Mouse (Mus musculus) MEL (cell line): Measurements from ENCODE around the gene Cdc42ep4. TPM values are rescaled to one million over a fixed set of nuclear protein-coding genes. Genes with fewer than 3 reads are reported as not detected.

Experiments used
- DNase-seq: peaks from one replicate; pipeline ENCODE4 v3.0.0; 2011; ENCODE audit warnings: low read depth, low spot score
- H3K27ac ChIP-seq: 2 replicates; pipeline ENCODE4 v1.5.1; 2012; ENCODE audit warnings: low read depth, mild to moderate bottlenecking, control low read depth, low read length, moderate library complexity; ENCODE audit not compliant: control insufficient read depth
- H3K27me3 ChIP-seq, 2 experiments: fragments of 150-350 bp in 1 of 2; sonication (generic) in 1 of 2; 2 replicates each; pipeline ENCODE4 v1.6.1; 2012; ENCODE audit warnings: low read length in 2 of 2, mild to moderate bottlenecking in 2 of 2, improper control_type of control experiment in 1 of 2, moderate library complexity in 1 of 2; ENCODE audit not compliant: insufficient read depth in 2 of 2, control insufficient read depth in 1 of 2
- H3K36me3 ChIP-seq, 2 experiments: 2 replicates each; pipeline ENCODE4 v1.6.1; 2012 to 2014; ENCODE audit warnings: low read length in 2 of 2, improper control_type of control experiment in 1 of 2, inconsistent platforms in 1 of 2, mild to moderate bottlenecking in 1 of 2; ENCODE audit not compliant: insufficient read depth in 2 of 2, control insufficient read depth in 1 of 2
- H3K4me1 ChIP-seq, 2 experiments: fragments of 150-350 bp in 1 of 2; sonication (generic) in 1 of 2; 2 replicates each; pipeline ENCODE4 v1.6.1; 2012; ENCODE audit warnings: low read length in 2 of 2, improper control_type of control experiment in 1 of 2, mild to moderate bottlenecking in 1 of 2; ENCODE audit not compliant: insufficient read depth in 2 of 2, control insufficient read depth in 1 of 2
- H3K4me3 ChIP-seq, 2 experiments: fragments of 150-350 bp in 1 of 2; sonication (generic) in 1 of 2; 2 replicates each; pipeline ENCODE4 v1.5.1; 2012; ENCODE audit warnings: low read depth in 2 of 2, low read length in 2 of 2, mild to moderate bottlenecking in 2 of 2, moderate library complexity in 2 of 2, control low read depth in 1 of 2, improper control_type of control experiment in 1 of 2; ENCODE audit not compliant: control insufficient read depth in 1 of 2, insufficient read depth in 1 of 2
- H3K79me2 ChIP-seq: 2 replicates; pipeline ENCODE4 v1.6.1; 2012; ENCODE audit warnings: mild to moderate bottlenecking, low read length, moderate library complexity; ENCODE audit not compliant: control insufficient read depth, poor library complexity, insufficient read depth
- H3K9ac ChIP-seq: 2 replicates; pipeline ENCODE4 v1.6.1; 2012; ENCODE audit warnings: low read depth, mild to moderate bottlenecking, control low read depth, low read length, moderate library complexity; ENCODE audit not compliant: control insufficient read depth, poor library complexity, severe bottlenecking
- H3K9me3 ChIP-seq: fragments of 150-350 bp; sonication (generic); replicated peaks from 2 replicates; pipeline ENCODE4 v1.6.1; 2012; ENCODE audit warnings: mild to moderate bottlenecking, low read length, improper control_type of control experiment, moderate library complexity; ENCODE audit not compliant: insufficient read depth
- BHLHE40 ChIP-seq: IDR thresholded peaks from 2 replicates; pipeline ENCODE4 v1.6.1; 2012; ENCODE audit warnings: low read depth, mild to moderate bottlenecking, inconsistent platforms, low read length, improper control_type of control experiment, borderline replicate concordance
- CHD1 ChIP-seq: IDR thresholded peaks from 2 replicates; pipeline ENCODE4 v1.6.1; 2012; ENCODE audit warnings: low read depth, mild to moderate bottlenecking, inconsistent platforms, low read length, improper control_type of control experiment
- E2F4 ChIP-seq: IDR thresholded peaks from 2 replicates; pipeline ENCODE4 v1.6.1; 2011; ENCODE audit warnings: low read depth, low read length, improper control_type of control experiment, borderline replicate concordance
- EP300 ChIP-seq, 2 experiments: IDR thresholded peaks; 2 replicates each; pipeline ENCODE4 v1.6.1; 2011; ENCODE audit warnings: improper control_type of control experiment in 2 of 2, low read length in 2 of 2, low read depth in 1 of 2, mild to moderate bottlenecking in 1 of 2
- ETS1 ChIP-seq: IDR thresholded peaks from 2 replicates; pipeline ENCODE4 v1.6.1; 2012; ENCODE audit warnings: low read depth, mild to moderate bottlenecking, inconsistent platforms, low read length, improper control_type of control experiment, moderate library complexity
- GABPA ChIP-seq: IDR thresholded peaks from 2 replicates; pipeline ENCODE4 v1.6.1; 2012; ENCODE audit warnings: low read depth, mild to moderate bottlenecking, inconsistent platforms, low read length, improper control_type of control experiment, moderate library complexity
- GATA1 ChIP-seq: IDR thresholded peaks from 2 replicates; pipeline ENCODE4 v1.6.1; 2011; ENCODE audit warnings: low read depth, low read length, improper control_type of control experiment
- JUND ChIP-seq: IDR thresholded peaks from 2 replicates; pipeline ENCODE4 v1.6.1; 2011; ENCODE audit warnings: low read depth, mild to moderate bottlenecking, improper control_type of control experiment, low read length
- MAX ChIP-seq: IDR thresholded peaks from 2 replicates; pipeline ENCODE4 v1.6.1; 2011; ENCODE audit warnings: low read length, improper control_type of control experiment
- MAZ ChIP-seq: IDR thresholded peaks from 2 replicates; pipeline ENCODE4 v1.6.1; 2012; ENCODE audit warnings: low read depth, mild to moderate bottlenecking, inconsistent platforms, low read length, improper control_type of control experiment
- MEF2A ChIP-seq: IDR thresholded peaks from 2 replicates; pipeline ENCODE4 v1.6.1; 2014; ENCODE audit warnings: low read depth, mild to moderate bottlenecking, inconsistent platforms, low read length, improper control_type of control experiment; ENCODE audit not compliant: poor library complexity, insufficient replicate concordance, severe bottlenecking; ENCODE audit errors: extremely low read depth
- MXI1 ChIP-seq: IDR thresholded peaks from 2 replicates; pipeline ENCODE4 v1.6.1; 2011; ENCODE audit warnings: mild to moderate bottlenecking, low read depth, low read length, improper control_type of control experiment
- MYB ChIP-seq: IDR thresholded peaks from 2 replicates; pipeline ENCODE4 v1.6.1; 2011; ENCODE audit warnings: mild to moderate bottlenecking, low read depth, low read length, improper control_type of control experiment
- MYC ChIP-seq: IDR thresholded peaks from 2 replicates; pipeline ENCODE4 v1.6.1; 2011; ENCODE audit warnings: low read depth, mild to moderate bottlenecking, low read length, improper control_type of control experiment, moderate library complexity
- NELFE ChIP-seq: IDR thresholded peaks from 2 replicates; pipeline ENCODE4 v1.6.1; 2011; ENCODE audit warnings: low read depth, low read length, improper control_type of control experiment
- NRF1 ChIP-seq: IDR thresholded peaks from 2 replicates; pipeline ENCODE4 v1.6.1; 2014; ENCODE audit warnings: low read depth, mild to moderate bottlenecking, inconsistent platforms, low read length, improper control_type of control experiment, moderate library complexity; ENCODE audit not compliant: poor library complexity, insufficient read depth, severe bottlenecking
- POLR2A ChIP-seq, 2 experiments: IDR thresholded peaks; 2 replicates each; pipeline ENCODE4 v1.6.1; 2011 to 2012; ENCODE audit warnings: low read length in 2 of 2, mild to moderate bottlenecking in 2 of 2, control low read depth in 1 of 2, improper control_type of control experiment in 1 of 2, low read depth in 1 of 2, moderate library complexity in 1 of 2; ENCODE audit not compliant: control insufficient read depth in 1 of 2, insufficient read depth in 1 of 2, poor library complexity in 1 of 2
- POLR2AphosphoS2 ChIP-seq: IDR thresholded peaks from 2 replicates; pipeline ENCODE4 v1.6.1; 2011; ENCODE audit warnings: low read length, improper control_type of control experiment
- RAD21 ChIP-seq: IDR thresholded peaks from 2 replicates; pipeline ENCODE4 v1.6.1; 2011; ENCODE audit warnings: mild to moderate bottlenecking, low read depth, low read length, improper control_type of control experiment
- RCOR1 ChIP-seq: IDR thresholded peaks from 2 replicates; pipeline ENCODE4 v1.6.1; 2012; ENCODE audit warnings: low read depth, mild to moderate bottlenecking, inconsistent platforms, low read length, improper control_type of control experiment
- SIN3A ChIP-seq: IDR thresholded peaks from 2 replicates; pipeline ENCODE4 v1.6.1; 2012; ENCODE audit warnings: low read length, improper control_type of control experiment, inconsistent platforms
- SMC3 ChIP-seq: IDR thresholded peaks from 2 replicates; pipeline ENCODE4 v1.6.1; 2011; ENCODE audit warnings: low read depth, low read length, improper control_type of control experiment
- TBP ChIP-seq: IDR thresholded peaks from 2 replicates; pipeline ENCODE4 v1.8.0; 2011; ENCODE audit warnings: low read depth, low read length, improper control_type of control experiment
- TCF12 ChIP-seq: IDR thresholded peaks from 2 replicates; pipeline ENCODE4 v1.6.1; 2014; ENCODE audit warnings: low read depth, mild to moderate bottlenecking, inconsistent platforms, low read length, improper control_type of control experiment, moderate library complexity
- UBTF ChIP-seq: IDR thresholded peaks from 2 replicates; pipeline ENCODE4 v1.6.1; 2012; ENCODE audit warnings: low read depth, mild to moderate bottlenecking, inconsistent platforms, low read length, improper control_type of control experiment, moderate library complexity, borderline replicate concordance; ENCODE audit not compliant: insufficient read depth
- USF1 ChIP-seq: IDR thresholded peaks from 2 replicates; pipeline ENCODE4 v1.6.1; 2014; ENCODE audit warnings: low read depth, mild to moderate bottlenecking, inconsistent platforms, low read length, improper control_type of control experiment, moderate library complexity
- USF2 ChIP-seq, 2 experiments: IDR thresholded peaks; 2 replicates each; pipeline ENCODE4 v1.6.1; 2011 to 2012; ENCODE audit warnings: improper control_type of control experiment in 2 of 2, low read length in 2 of 2, borderline replicate concordance in 1 of 2, inconsistent platforms in 1 of 2, low read depth in 1 of 2, mild to moderate bottlenecking in 1 of 2; ENCODE audit not compliant: insufficient read depth in 1 of 2
- ZC3H11A ChIP-seq: IDR thresholded peaks from 2 replicates; pipeline ENCODE4 v1.6.1; 2012; ENCODE audit warnings: low read depth, mild to moderate bottlenecking, inconsistent platforms, low read length, improper control_type of control experiment
- ZKSCAN1 ChIP-seq: IDR thresholded peaks from 2 replicates; pipeline ENCODE4 v1.6.1; 2012; ENCODE audit warnings: low read depth, mild to moderate bottlenecking, inconsistent platforms, low read length, improper control_type of control experiment, moderate library complexity
- ZMIZ1 ChIP-seq: IDR thresholded peaks from 2 replicates; pipeline ENCODE4 v1.6.1; 2012; ENCODE audit warnings: low read depth, mild to moderate bottlenecking, inconsistent platforms, low read length, improper control_type of control experiment, moderate library complexity
- polyA plus RNA-seq, 2 experiments: library from polyadenylated mRNA; stranded (reverse) in 1 of 2; unstranded in 1 of 2; fragments of >175 nt in 1 of 2; fragments of >200 nt in 1 of 2; gene quantifications; 2 replicates each; pipeline versions ENCODE4 v1.2.1 to v1.2.4; 2012; ENCODE audit warnings: low replicate concordance in 2 of 2, low read depth in 1 of 2; ENCODE audit not compliant: insufficient read length in 2 of 2, insufficient read depth in 1 of 2, missing spikeins in 1 of 2
- total RNA-seq: library from RNA; depleted of rRNA; stranded (reverse); fragments of 300-350 nt; gene quantifications from 2 replicates; pipeline ENCODE4 v1.2.3, GENCODE M21; 2012

Cdc42ep4 gene
- total and polyA plus RNA-seq, 3 experiments, result 27.7 to 39.0 TPM; not detected in 1

DNA sequence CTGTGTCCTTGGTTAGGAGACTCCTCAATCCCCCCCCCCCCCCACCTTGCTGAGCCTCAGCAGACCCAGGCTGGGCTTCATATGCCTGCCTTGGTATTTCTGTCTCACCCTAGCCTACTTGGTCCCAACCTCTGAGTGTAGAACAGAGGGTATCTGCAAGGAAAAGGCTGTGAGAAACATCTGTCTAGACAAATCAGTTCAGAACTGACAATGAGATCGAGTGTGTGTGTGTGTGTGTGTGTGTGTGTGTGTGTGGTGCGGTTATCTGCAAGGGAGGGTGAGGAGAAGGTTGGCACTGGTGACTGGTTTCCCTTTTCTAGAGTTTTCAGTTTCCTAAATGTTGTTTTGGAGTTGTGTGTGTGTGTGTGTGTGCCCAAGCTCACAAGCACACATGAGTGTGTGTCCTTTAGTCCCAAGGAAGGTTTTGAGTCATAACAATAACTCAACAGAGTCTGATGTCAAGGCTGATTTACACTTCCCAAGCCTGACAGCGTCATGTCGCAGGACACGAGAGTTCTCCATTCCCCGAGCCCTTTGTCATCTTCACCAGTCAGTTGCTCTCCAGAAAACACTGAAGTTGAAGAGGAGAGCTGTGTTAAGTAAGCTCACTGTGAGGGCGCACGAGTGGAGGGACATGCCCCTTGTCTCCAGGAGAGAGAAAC lies 10.6 kb upstream of the Cdc42ep4 start:
- no peaks in the 10 kb centered on the region for H3K79me2 ChIP-seq
- TF ChIP-seq MAZ (peak; percentile 65; the same call in 1 of the 2 replicates), MXI1 (no peak), USF2 (IDR thresholded peaks at IDR 0.05; ENCODE audit: borderline replicate concordance in 1 of 2, insufficient read depth in 1 of 2, low read depth in 1 of 2, low read length in 2 of 2) (no peak), NRF1 (no peak), JUND (no peak), TCF12 (0 out of 2 replicates have a peak, but pooled peaks have one; percentile 30), UBTF (no peak), EP300 (IDR thresholded peaks at IDR 0.05; ENCODE audit: low read depth in 1 of 2, low read length in 2 of 2) (peak in 1 of 2 experiments; percentile 48; a peak in 3 of 4 replicates), ETS1 (peak; percentile 54), BHLHE40 (0 out of 2 replicates have a peak, but pooled peaks have one; percentile 15), USF1 (no peak), SIN3A (peak; percentile 28; the same call in 1 of the 2 replicates), GABPA (no peak), TBP (no peak), RAD21 (no peak), ZC3H11A (no peak), CHD1 (no peak), MAX (0 out of 2 replicates have a peak, but pooled peaks have one; percentile 22), ZMIZ1 (no peak), ZKSCAN1 (no peak), GATA1 (no peak; the same call in 1 of the 2 replicates), POLR2AphosphoS2 (no peak), MEF2A (no peak), NELFE (no peak), RCOR1 (peak; percentile 84), MYC (no peak), MYB (no peak), E2F4 (no peak), POLR2A (IDR thresholded peaks at IDR 0.05; ENCODE audit: control insufficient read depth in 1 of 2, insufficient read depth in 1 of 2, low read depth in 1 of 2, low read length in 2 of 2, poor library complexity in 1 of 2) (no peak), SMC3 (no peak)
- H3K36me3 ChIP-seq, result peaks cover 0 to 24% of the 10 kb centered on the region in 2 experiments; a peak in 2 of 4 replicates
- H3K27ac ChIP-seq, result no peak overlapping the region
- H3K4me1 ChIP-seq, result peaks cover 22 to 40% of the 10 kb centered on the region in 2 experiments
- no peak overlapping the region for H3K9ac ChIP-seq
- H3K27me3 ChIP-seq, result no peaks in the 10 kb centered on the region
- peak; percentile 47 for DNase-seq
- H3K9me3 ChIP-seq, result no peaks in the 10 kb centered on the region
- no peak overlapping the region for H3K4me3 ChIP-seq
